Mouse (Mus musculus) olfactory bulb, adult 2 months (tissue): ENCODE measurements around the gene Sap30.

Experiments used
- CTCF ChIP-seq: fragments of 200-500 bp; IDR thresholded peaks from 2 replicates; pipeline ENCODE4 v1.5.1; 2012; ENCODE audit warnings: low read depth, mild to moderate bottlenecking, low read length, moderate library complexity; ENCODE audit not compliant: insufficient read depth
- POLR2A ChIP-seq: fragments of 200-500 bp; IDR thresholded peaks from 2 replicates; pipeline ENCODE4 v1.6.1; 2012; ENCODE audit warnings: mild to moderate bottlenecking, low read depth, low read length, moderate library complexity; ENCODE audit not compliant: insufficient read depth

DNA sequence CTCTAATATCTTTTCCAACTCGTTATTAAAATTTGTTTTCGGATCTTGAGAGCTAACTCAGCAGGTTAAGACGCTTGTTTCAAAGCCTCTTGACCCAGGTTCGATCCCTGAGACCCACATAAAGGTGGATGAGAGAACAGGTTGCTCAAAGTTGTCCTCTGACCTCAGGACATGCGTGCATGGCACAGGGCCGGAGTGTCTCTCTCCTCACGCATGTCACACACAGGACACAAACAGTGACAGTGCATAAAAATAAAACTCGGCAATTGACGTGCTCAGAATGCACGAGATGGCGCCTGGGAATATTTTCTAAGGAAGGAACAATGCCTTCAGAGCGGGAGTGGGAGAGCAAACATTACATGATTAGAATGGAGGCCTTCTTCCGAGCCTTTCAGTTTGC, 42.6 kb upstream of the Sap30 start:
- TF ChIP-seq CTCF (no peak), POLR2A (no peak)
